Mouse (Mus musculus): ENCODE results near the gene Dnmbp. TPM values are rescaled to one million over a fixed set of nuclear protein-coding genes. Genes with fewer than 3 reads are reported as not detected.

The Dnmbp gene
- polyA plus RNA-seq, 1 experiment from 2014 or later = 14.2 TPM

- Histone ChIP-seq H3K27me3 (ENCODE audit: control insufficient read depth, insufficient read depth, low read length) (no peaks in the 10 kb centered on the region), H3K9me3 (ENCODE audit: control insufficient read depth, low read length) (no peaks in the 10 kb centered on the region), H3K9ac (ENCODE audit: low read length) (no peak overlapping the region), H3K27ac (replicated peaks) (peak overlapping the region; percentile 63), H3K36me3 (ENCODE audit: control insufficient read depth, insufficient read depth, low read length) (peaks cover 9% of the 10 kb centered on the region), H3K4me3 (ENCODE audit: low read depth, low read length) (no peak overlapping the region), H3K4me1 (replicated peaks; ENCODE audit: control insufficient read depth, insufficient read depth) (0 out of 2 replicates have a peak, but pooled peaks cover 2% of the 10 kb centered on the region), H3K4me2 (replicated peaks; ENCODE audit: low read depth) (no peak overlapping the region)
- DNase-seq (ENCODE audit: low spot score) = peak; percentile 56
- ATAC-seq (ENCODE audit: low FRiP score, low TSS enrichment) = peak; percentile 77
- TF ChIP-seq EP300 (optimal IDR thresholded peaks at IDR 0.05) (no peak), CTCF (IDR thresholded peaks at IDR 0.05; ENCODE audit: low read depth) (no peak)
- WGBS = 57% methylated on average over 14 of the region's 14 CpGs
Observed at GRCm38 (mm10) chr19:43896441-43896840, 43.5 kb downstream of the Dnmbp start.

GRCm38 (mm10) chr19:43895951-43896350 is 44.0 kb downstream of the Dnmbp start:
- Histone ChIP-seq H3K4me1 (replicated peaks; ENCODE audit: control insufficient read depth, insufficient read depth) (0 out of 2 replicates have a peak, but pooled peaks cover 2% of the 10 kb centered on the region), H3K36me3 (ENCODE audit: control insufficient read depth, insufficient read depth, low read length) (peaks cover 6% of the 10 kb centered on the region), H3K4me2 (replicated peaks; ENCODE audit: low read depth) (no peak overlapping the region), H3K4me3 (ENCODE audit: low read depth, low read length) (no peak overlapping the region), H3K27me3 (ENCODE audit: control insufficient read depth, insufficient read depth, low read length) (no peaks in the 10 kb centered on the region), H3K27ac (replicated peaks) (peak overlapping the region; percentile 63), H3K9ac (ENCODE audit: low read length) (no peak overlapping the region), H3K9me3 (ENCODE audit: control insufficient read depth, low read length) (no peaks in the 10 kb centered on the region)
- 87% methylated on average over 5 of the region's 5 CpGs for WGBS
- ATAC-seq (ENCODE audit: low FRiP score, low TSS enrichment) = peak; percentile 3; the same call in 1 of the 2 replicates
- TF ChIP-seq EP300 (optimal IDR thresholded peaks at IDR 0.05) (no peak), CTCF (IDR thresholded peaks at IDR 0.05; ENCODE audit: low read depth) (no peak)
- no peak for DNase-seq (ENCODE audit: low spot score)

GRCm38 (mm10) chr19:43894821-43895220 is 45.2 kb downstream of the Dnmbp start:
- Histone ChIP-seq H3K4me1 (replicated peaks; ENCODE audit: control insufficient read depth, insufficient read depth) (0 out of 2 replicates have a peak, but pooled peaks cover 2% of the 10 kb centered on the region), H3K9ac (ENCODE audit: low read length) (no peak overlapping the region), H3K4me3 (ENCODE audit: low read depth, low read length) (no peak overlapping the region), H3K4me2 (replicated peaks; ENCODE audit: low read depth) (peak overlapping the region; percentile 5; the same call in 1 of the 2 replicates), H3K36me3 (ENCODE audit: control insufficient read depth, insufficient read depth, low read length) (peaks cover under 1% of the 10 kb centered on the region; the same call in 1 of the 2 replicates), H3K27ac (replicated peaks) (peak overlapping the region; percentile 63; the same call in 1 of the 2 replicates), H3K9me3 (ENCODE audit: control insufficient read depth, low read length) (no peaks in the 10 kb centered on the region), H3K27me3 (ENCODE audit: control insufficient read depth, insufficient read depth, low read length) (no peaks in the 10 kb centered on the region)
- DNase-seq (ENCODE audit: low spot score) (no peak), ATAC-seq (ENCODE audit: low FRiP score, low TSS enrichment) (peak; percentile 81)
- WGBS = 29% methylated on average over 9 of the region's 9 CpGs
- TF ChIP-seq CTCF (IDR thresholded peaks at IDR 0.05; ENCODE audit: low read depth) (no peak), EP300 (optimal IDR thresholded peaks at IDR 0.05) (no peak)

DNA sequence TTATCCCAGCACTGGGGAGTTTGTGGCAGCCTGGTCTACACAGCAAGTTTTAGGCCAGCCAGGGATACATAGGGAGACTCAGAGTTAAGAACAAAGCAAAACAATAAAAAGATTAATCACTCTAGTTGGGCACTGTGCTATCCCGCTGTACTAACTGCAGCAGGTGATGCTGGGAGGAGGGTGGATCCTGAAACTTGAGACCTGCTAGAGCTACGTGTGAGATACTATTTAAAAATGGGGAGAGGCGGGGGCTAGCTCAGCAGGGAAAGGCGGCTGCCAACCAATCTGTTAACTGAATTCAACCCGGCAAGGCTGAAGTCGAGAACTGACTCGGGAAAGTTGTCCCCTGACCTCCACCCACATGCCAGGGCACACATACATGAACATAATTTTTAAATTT is 45.9 kb downstream of the Dnmbp start:
- Histone ChIP-seq H3K27ac (replicated peaks) (peak overlapping the region; percentile 56; the same call in 1 of the 2 replicates), H3K4me3 (ENCODE audit: low read depth, low read length) (no peak overlapping the region), H3K27me3 (ENCODE audit: control insufficient read depth, insufficient read depth, low read length) (no peaks in the 10 kb centered on the region), H3K36me3 (ENCODE audit: control insufficient read depth, insufficient read depth, low read length) (no peaks in the 10 kb centered on the region), H3K9me3 (ENCODE audit: control insufficient read depth, low read length) (no peaks in the 10 kb centered on the region), H3K4me2 (replicated peaks; ENCODE audit: low read depth) (peak overlapping the region; percentile 2; the same call in 1 of the 2 replicates), H3K4me1 (replicated peaks; ENCODE audit: control insufficient read depth, insufficient read depth) (0 out of 2 replicates have a peak, but pooled peaks cover 2% of the 10 kb centered on the region), H3K9ac (ENCODE audit: low read length) (no peak overlapping the region)
- no peak for ATAC-seq (ENCODE audit: low FRiP score, low TSS enrichment)
- DNase-seq (ENCODE audit: low spot score) = peak; percentile 47
- WGBS = 15% methylated on average over 7 of the region's 7 CpGs
- TF ChIP-seq CTCF (IDR thresholded peaks at IDR 0.05; ENCODE audit: low read depth) = no peak
- no peak for TF ChIP-seq EP300 (optimal IDR thresholded peaks at IDR 0.05)

- H3K36me3 ChIP-seq (ENCODE audit: control insufficient read depth, insufficient read depth, low read length) = no peaks in the 10 kb centered on the region
- peak overlapping the region; percentile 52 for H3K9ac ChIP-seq (ENCODE audit: low read length)
- ATAC-seq (ENCODE audit: low FRiP score, low TSS enrichment) (peak; percentile 68), DNase-seq (ENCODE audit: low spot score) (peak; percentile 85)
- H3K4me3 ChIP-seq (ENCODE audit: low read depth, low read length) = peak overlapping the region; percentile 33
- H3K9me3 ChIP-seq (ENCODE audit: control insufficient read depth, low read length) = no peaks in the 10 kb centered on the region
- H3K4me1 ChIP-seq (replicated peaks; ENCODE audit: control insufficient read depth, insufficient read depth) = peaks cover 7% of the 10 kb centered on the region
- H3K27me3 ChIP-seq (ENCODE audit: control insufficient read depth, insufficient read depth, low read length) = no peaks in the 10 kb centered on the region
- peak overlapping the region; percentile 91 for H3K27ac ChIP-seq (replicated peaks)
- 45% methylated on average over 5 of the region's 5 CpGs for WGBS
- TF ChIP-seq EP300 (optimal IDR thresholded peaks at IDR 0.05) (no peak), CTCF (IDR thresholded peaks at IDR 0.05; ENCODE audit: low read depth) (no peak)
- H3K4me2 ChIP-seq (replicated peaks; ENCODE audit: low read depth) = peak overlapping the region; percentile 46
Observed at GRCm38 (mm10) chr19:43890487-43890886, 49.5 kb downstream of the Dnmbp start.

DNA sequence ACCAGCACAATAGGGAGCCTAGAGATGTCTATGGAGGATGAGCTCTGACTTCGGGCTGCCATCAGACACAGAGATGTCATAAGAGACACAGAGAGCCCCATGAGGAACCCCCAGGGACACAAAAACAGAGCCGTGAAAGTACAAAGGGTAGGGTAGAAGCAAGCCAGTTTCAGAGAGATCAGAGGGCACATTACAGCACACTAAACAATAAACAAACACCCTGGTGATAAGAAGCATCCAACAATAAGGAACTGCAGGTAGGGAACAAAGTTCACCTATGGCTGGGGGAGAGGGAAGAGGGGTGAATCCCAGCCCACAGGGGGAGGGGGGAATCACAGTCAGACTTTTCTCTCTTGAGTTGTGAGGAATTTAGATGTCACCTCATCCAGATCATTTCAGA is 52.3 kb downstream of the Dnmbp start:
- no peak overlapping the region; the same call in 1 of the 2 replicates for H3K27ac ChIP-seq (replicated peaks)

More for the DNA sequence above, 52.3 kb downstream of the Dnmbp start:
- no peak for TF ChIP-seq EP300 (optimal IDR thresholded peaks at IDR 0.05)
- TF ChIP-seq CTCF (IDR thresholded peaks at IDR 0.05; ENCODE audit: low read depth) = no peak
- H3K9me3 ChIP-seq (ENCODE audit: control insufficient read depth, low read length) = no peaks in the 10 kb centered on the region
- H3K4me2 ChIP-seq (replicated peaks; ENCODE audit: low read depth) = peak overlapping the region; percentile 46
- H3K36me3 ChIP-seq (ENCODE audit: control insufficient read depth, insufficient read depth, low read length) = no peaks in the 10 kb centered on the region
- peaks cover 5% of the 10 kb centered on the region for H3K4me1 ChIP-seq (replicated peaks; ENCODE audit: control insufficient read depth, insufficient read depth)
- DNase-seq (ENCODE audit: low spot score) (no peak), ATAC-seq (ENCODE audit: low FRiP score, low TSS enrichment) (peak; percentile 28; the same call in 1 of the 2 replicates)
- WGBS = 59% methylated on average over 2 of the region's 2 CpGs
- H3K9ac ChIP-seq (ENCODE audit: low read length) = no peak overlapping the region
- no peaks in the 10 kb centered on the region for H3K27me3 ChIP-seq (ENCODE audit: control insufficient read depth, insufficient read depth, low read length)
- H3K4me3 ChIP-seq (ENCODE audit: low read depth, low read length) = peak overlapping the region; percentile 6; the same call in 1 of the 2 replicates
